Mouse (Mus musculus): ENCODE data around the gene Ace2. TPM values are rescaled to one million over a fixed set of nuclear protein-coding genes. Genes with fewer than 3 reads are reported as not detected.

Ace2 gene
- polyA plus RNA-seq, 1 experiment from 2014 or later: not detected

GRCm38 (mm10) chrX:164200547-164200946 is 61.4 kb downstream of the Ace2 start:
- ATAC-seq (replicated peaks; ENCODE audit: insufficient number of reproducible peaks, low FRiP score, low TSS enrichment): no peak
- Histone ChIP-seq H3K4me3 (ENCODE audit: low read depth, low read length) (no peak overlapping the region), H3K9ac (ENCODE audit: low read depth, low read length) (no peak overlapping the region), H3K9me3 (replicated peaks; ENCODE audit: control insufficient read depth, low read length) (no peaks in the 10 kb centered on the region), H3K4me2 (no peak overlapping the region), H3K36me3 (ENCODE audit: control insufficient read depth, insufficient read depth, low read length) (no peaks in the 10 kb centered on the region), H3K27ac (ENCODE audit: low read depth, low read length) (no peak overlapping the region), H3K4me1 (ENCODE audit: control insufficient read depth, insufficient read depth, low read length) (no peaks in the 10 kb centered on the region), H3K27me3 (ENCODE audit: control insufficient read depth, insufficient read depth, low read length) (no peaks in the 10 kb centered on the region)
- WGBS (ENCODE audit: insufficient replicate concordance): 68% methylated on average over 5 of the region's 5 CpGs

GRCm38 (mm10) chrX:164221989-164222388 is 82.9 kb downstream of the Ace2 start:
- Histone ChIP-seq H3K9me3 (replicated peaks; ENCODE audit: control insufficient read depth, low read length) (no peaks in the 10 kb centered on the region), H3K4me3 (ENCODE audit: low read depth, low read length) (no peak overlapping the region), H3K27ac (ENCODE audit: low read depth, low read length) (no peak overlapping the region), H3K4me1 (ENCODE audit: control insufficient read depth, insufficient read depth, low read length) (no peaks in the 10 kb centered on the region), H3K36me3 (ENCODE audit: control insufficient read depth, insufficient read depth, low read length) (no peaks in the 10 kb centered on the region), H3K9ac (ENCODE audit: low read depth, low read length) (no peak overlapping the region), H3K4me2 (no peak overlapping the region), H3K27me3 (ENCODE audit: control insufficient read depth, insufficient read depth, low read length) (no peaks in the 10 kb centered on the region)
- no peak for ATAC-seq (replicated peaks; ENCODE audit: insufficient number of reproducible peaks, low FRiP score, low TSS enrichment)
- 67% methylated on average over 2 of the region's 2 CpGs for WGBS (ENCODE audit: insufficient replicate concordance)

GRCm38 (mm10) chrX:164233380-164233779 is 94.2 kb downstream of the Ace2 start:
- no peak for ATAC-seq (replicated peaks; ENCODE audit: insufficient number of reproducible peaks, low FRiP score, low TSS enrichment)
- 54% methylated on average over 8 of the region's 8 CpGs for WGBS (ENCODE audit: insufficient replicate concordance)
- Histone ChIP-seq H3K4me2 (no peak overlapping the region), H3K27ac (ENCODE audit: low read depth, low read length) (no peak overlapping the region), H3K36me3 (ENCODE audit: control insufficient read depth, insufficient read depth, low read length) (no peaks in the 10 kb centered on the region), H3K4me3 (ENCODE audit: low read depth, low read length) (no peak overlapping the region), H3K9me3 (replicated peaks; ENCODE audit: control insufficient read depth, low read length) (no peaks in the 10 kb centered on the region), H3K4me1 (ENCODE audit: control insufficient read depth, insufficient read depth, low read length) (no peaks in the 10 kb centered on the region), H3K9ac (ENCODE audit: low read depth, low read length) (no peak overlapping the region), H3K27me3 (ENCODE audit: control insufficient read depth, insufficient read depth, low read length) (no peaks in the 10 kb centered on the region)

Other genes with a start within 250 kb of the Ace2 start
- 20.1 and 26.0 TPM in 2 replicates for gene Ap1s2, start 230.3 kb upstream of the Ace2 start, polyA plus RNA-seq (2014; fragmentation: Nextera tagmentation; extraction: Ambion mirVana)
- gene Zrsr2, start 180.7 kb upstream of the Ace2 start, polyA plus RNA-seq (2014; fragmentation: Nextera tagmentation; extraction: Ambion mirVana): 35.3 and 37.3 TPM in 2 replicates
- gene Car5b, start 111.3 kb upstream of the Ace2 start, polyA plus RNA-seq (2014; fragmentation: Nextera tagmentation; extraction: Ambion mirVana): 0.08 and 0.11 TPM in 2 replicates
- 19.5 and 20.9 TPM in 2 replicates for gene Siah1b, start 62.8 kb upstream of the Ace2 start, polyA plus RNA-seq (2014; fragmentation: Nextera tagmentation; extraction: Ambion mirVana)
- gene Cltrn, start 50.5 kb upstream of the Ace2 start, polyA plus RNA-seq (2014; fragmentation: Nextera tagmentation; extraction: Ambion mirVana): 0.13 and 0.28 TPM in 2 replicates
- 8.9 and 10.4 TPM in 2 replicates for gene Bmx, start 118.9 kb downstream of the Ace2 start, polyA plus RNA-seq (2014; fragmentation: Nextera tagmentation; extraction: Ambion mirVana)
- 10.5 and 12.3 TPM in 2 replicates for gene Pir, start 130.0 kb downstream of the Ace2 start, polyA plus RNA-seq (2014; fragmentation: Nextera tagmentation; extraction: Ambion mirVana)
- 2.1 and 3.3 TPM in 2 replicates for gene Vegfd, start 234.0 kb downstream of the Ace2 start, polyA plus RNA-seq (2014; fragmentation: Nextera tagmentation; extraction: Ambion mirVana)